Mouse (Mus musculus): ENCODE results near the gene Alg13. TPM values are rescaled to one million over a fixed set of nuclear protein-coding genes. Genes with fewer than 3 reads are reported as not detected.

Gene Alg13
- polyA plus RNA-seq (2015; fragmentation: Nextera tagmentation; extraction: Ambion mirVana), result 15.5 and 18.0 TPM in 2 replicates

DNA sequence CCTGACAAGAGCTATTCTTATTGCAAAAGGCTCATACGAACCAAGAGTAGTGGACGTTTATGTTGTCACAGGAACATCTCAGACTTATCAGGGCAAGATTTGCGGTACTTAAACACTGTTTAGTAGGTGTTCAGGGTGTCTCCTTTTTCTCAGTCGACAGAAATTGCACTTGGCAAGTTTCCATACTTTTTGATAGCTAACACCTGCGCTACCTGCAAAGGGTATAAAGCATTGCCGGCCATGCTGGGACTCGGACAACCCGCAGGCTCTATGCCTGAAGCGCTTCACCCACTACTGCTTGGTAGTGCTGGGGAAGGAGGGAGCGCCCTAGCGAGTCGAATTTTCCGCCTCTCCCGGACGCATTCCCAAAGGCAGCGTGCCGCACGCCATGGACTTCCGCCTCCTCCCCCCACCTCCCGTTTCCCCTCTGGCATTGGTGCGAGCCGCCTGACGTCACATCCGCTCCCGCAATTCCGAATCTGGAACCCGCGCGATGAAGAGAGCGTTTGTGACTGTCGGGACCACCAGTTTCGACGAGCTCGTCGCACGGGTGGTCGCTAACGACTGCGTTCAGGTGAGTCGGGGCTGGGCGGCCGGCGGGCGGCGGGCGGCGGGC is at the start of gene Alg13:
Alg13 (plus strand) TSS at position 257 of the 616 bp plus-strand sequence.
- H3K4me1 ChIP-seq, result no peaks in the 10 kb centered on the region
- no peaks in the 10 kb centered on the region for H3K27me3 ChIP-seq
- H3K4me2 ChIP-seq (replicated peaks), result peak within 1 kb of the TSS; percentile 73
- H3K9ac ChIP-seq, result peak within 1 kb of the TSS; percentile 40
- H3K9me3 ChIP-seq (replicated peaks), result no peaks in the 10 kb centered on the region
- H3K27ac ChIP-seq (replicated peaks), result peak within 1 kb of the TSS; percentile 76
- no peaks in the 10 kb centered on the region for H3K36me3 ChIP-seq
- H3K4me3 ChIP-seq (replicated peaks), result peak within 1 kb of the TSS; percentile 61
- ATAC-seq (ENCODE audit: insufficient number of reproducible peaks, low FRiP score, low TSS enrichment, low read depth), result peak; percentile 83
- WGBS, result 14% methylated on average over 47 of the region's 47 CpGs

DNA sequence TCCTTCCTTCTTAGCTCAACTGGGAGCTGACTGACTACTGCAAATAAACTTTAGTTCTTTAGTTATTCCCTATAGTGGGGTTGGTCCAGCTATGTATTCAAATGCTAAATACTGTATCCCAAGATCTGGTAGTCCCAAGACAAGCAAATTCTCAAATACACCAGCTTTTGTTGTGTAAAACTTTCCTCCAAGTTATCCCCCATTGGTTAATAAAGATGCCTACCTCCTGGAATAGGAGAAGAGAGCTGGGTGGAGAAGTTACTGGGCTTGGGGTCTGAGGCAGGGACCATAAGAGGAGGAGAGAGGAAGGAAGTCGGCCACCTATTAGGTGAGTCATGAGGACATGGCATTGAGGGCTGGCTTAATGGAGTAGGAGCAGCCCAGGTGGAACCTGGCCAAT is 49.0 kb upstream of the Alg13 start:
- no peak for ATAC-seq (ENCODE audit: insufficient number of reproducible peaks, low FRiP score, low TSS enrichment, low read depth)
- Histone ChIP-seq H3K4me2 (replicated peaks) (no peak overlapping the region), H3K27ac (replicated peaks) (no peak overlapping the region), H3K9ac (no peak overlapping the region), H3K4me3 (replicated peaks) (no peak overlapping the region), H3K36me3 (no peaks in the 10 kb centered on the region), H3K27me3 (no peaks in the 10 kb centered on the region), H3K4me1 (no peaks in the 10 kb centered on the region), H3K9me3 (replicated peaks) (no peaks in the 10 kb centered on the region)
- 81% methylated on average over 1 of the region's 1 CpGs for WGBS

DNA sequence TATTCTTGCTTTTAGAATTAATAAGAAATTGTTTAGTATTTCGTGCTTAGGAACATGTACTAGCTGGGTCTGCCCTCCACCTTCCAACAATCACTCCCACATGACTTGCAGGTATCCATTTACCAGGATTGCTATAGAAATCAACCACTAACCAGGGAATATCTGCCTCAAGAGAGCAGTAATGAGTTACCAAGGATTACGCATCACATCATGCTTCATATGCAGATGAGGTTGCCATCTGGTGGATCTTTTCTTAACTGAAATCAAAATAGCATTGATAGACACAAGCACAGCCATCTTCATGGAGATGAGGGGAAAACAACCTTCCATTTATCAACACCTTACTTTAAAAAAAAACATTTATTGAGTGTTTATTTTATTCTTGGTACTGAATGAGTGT is 16.1 kb upstream of the Alg13 start:
- Histone ChIP-seq H3K9ac (no peak overlapping the region), H3K27ac (replicated peaks) (no peak overlapping the region), H3K36me3 (no peaks in the 10 kb centered on the region), H3K9me3 (replicated peaks) (no peaks in the 10 kb centered on the region), H3K4me2 (replicated peaks) (no peak overlapping the region), H3K27me3 (no peaks in the 10 kb centered on the region), H3K4me1 (no peaks in the 10 kb centered on the region), H3K4me3 (replicated peaks) (no peak overlapping the region)
- ATAC-seq (ENCODE audit: insufficient number of reproducible peaks, low FRiP score, low TSS enrichment, low read depth), result no peak
- WGBS, result 67% methylated on average over 2 of the region's 2 CpGs

DNA sequence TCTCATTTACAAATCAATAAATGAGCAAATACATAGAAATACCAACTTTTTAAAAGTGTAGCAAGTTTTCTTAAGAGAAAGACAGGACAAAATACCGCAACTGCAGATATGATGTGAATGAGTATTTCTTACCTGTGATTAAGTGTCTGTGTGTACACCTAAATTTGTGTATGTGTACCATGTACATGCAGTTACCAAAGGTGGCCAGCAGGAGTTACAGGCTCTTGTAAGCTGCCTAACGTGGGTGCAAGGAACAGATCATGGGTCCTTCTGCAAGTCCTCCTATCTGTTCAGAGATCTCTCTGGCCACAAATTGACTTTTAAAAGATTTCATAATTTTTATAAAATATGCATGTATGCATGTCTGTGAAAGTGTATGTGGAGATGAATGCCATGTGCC is 11.9 kb upstream of the Alg13 start:
- Histone ChIP-seq H3K36me3 (no peaks in the 10 kb centered on the region), H3K4me2 (replicated peaks) (no peak overlapping the region), H3K9me3 (replicated peaks) (no peaks in the 10 kb centered on the region), H3K9ac (no peak overlapping the region), H3K4me1 (no peaks in the 10 kb centered on the region), H3K27me3 (no peaks in the 10 kb centered on the region), H3K27ac (replicated peaks) (no peak overlapping the region), H3K4me3 (replicated peaks) (no peak overlapping the region)
- ATAC-seq (ENCODE audit: insufficient number of reproducible peaks, low FRiP score, low TSS enrichment, low read depth), result no peak
- WGBS, result 89% methylated on average over 2 of the region's 2 CpGs

DNA sequence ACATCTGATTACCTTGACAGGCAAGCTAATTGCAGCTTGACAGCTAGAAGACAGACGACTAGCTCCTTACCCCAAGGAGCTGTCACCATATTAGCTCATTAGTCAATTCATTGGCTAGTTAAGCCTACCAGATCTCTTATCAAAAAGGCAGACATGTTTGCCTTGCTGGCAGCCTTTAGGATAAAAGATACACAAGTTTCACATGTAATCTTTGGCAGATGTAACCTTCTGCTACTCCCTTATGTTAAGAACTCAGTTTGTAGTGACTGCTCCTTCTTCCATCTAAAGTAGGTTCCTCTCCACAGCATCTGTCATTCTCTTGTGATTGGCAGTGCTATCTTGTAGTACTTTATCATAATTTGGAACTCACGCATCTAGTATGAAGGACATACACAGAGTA is 3.6 kb upstream of the Alg13 start:
- ATAC-seq (ENCODE audit: insufficient number of reproducible peaks, low FRiP score, low TSS enrichment, low read depth), result no peak
- H3K4me3 ChIP-seq (replicated peaks), result no peak overlapping the region
- no peaks in the 10 kb centered on the region for H3K4me1 ChIP-seq
- H3K9ac ChIP-seq, result no peak overlapping the region
- WGBS, result 63% methylated on average over 2 of the region's 2 CpGs
- H3K27ac ChIP-seq (replicated peaks), result no peak overlapping the region
- no peak overlapping the region for H3K4me2 ChIP-seq (replicated peaks)
- no peaks in the 10 kb centered on the region for H3K27me3 ChIP-seq
- H3K36me3 ChIP-seq, result no peaks in the 10 kb centered on the region
- H3K9me3 ChIP-seq (replicated peaks), result no peaks in the 10 kb centered on the region

DNA sequence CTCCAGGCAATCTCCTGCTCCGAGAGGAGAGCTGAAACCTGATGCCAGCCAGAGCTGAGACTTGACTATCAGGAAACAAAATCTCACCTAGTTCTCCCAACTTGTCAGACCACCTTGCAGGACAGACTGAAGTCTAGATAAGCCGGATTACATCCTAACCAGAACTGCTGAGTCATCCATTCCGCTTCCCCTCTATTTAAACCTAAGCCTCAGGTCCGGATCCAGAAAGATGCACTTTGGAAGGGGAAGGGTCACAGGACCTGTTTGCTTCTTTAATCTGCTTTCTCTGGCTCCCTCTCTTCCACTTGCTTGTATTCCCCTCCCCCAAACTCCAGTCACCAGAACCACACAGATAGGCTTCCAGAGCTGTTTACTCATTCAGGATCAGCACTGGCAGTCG is 2.6 kb upstream of the Alg13 start:
- Histone ChIP-seq H3K36me3 (no peaks in the 10 kb centered on the region), H3K4me2 (replicated peaks) (no peak overlapping the region), H3K4me1 (no peaks in the 10 kb centered on the region), H3K4me3 (replicated peaks) (no peak overlapping the region), H3K27me3 (no peaks in the 10 kb centered on the region), H3K27ac (replicated peaks) (no peak overlapping the region), H3K9ac (no peak overlapping the region), H3K9me3 (replicated peaks) (no peaks in the 10 kb centered on the region)
- 15% methylated on average over 5 of the region's 5 CpGs for WGBS
- ATAC-seq (ENCODE audit: insufficient number of reproducible peaks, low FRiP score, low TSS enrichment, low read depth), result no peak

DNA sequence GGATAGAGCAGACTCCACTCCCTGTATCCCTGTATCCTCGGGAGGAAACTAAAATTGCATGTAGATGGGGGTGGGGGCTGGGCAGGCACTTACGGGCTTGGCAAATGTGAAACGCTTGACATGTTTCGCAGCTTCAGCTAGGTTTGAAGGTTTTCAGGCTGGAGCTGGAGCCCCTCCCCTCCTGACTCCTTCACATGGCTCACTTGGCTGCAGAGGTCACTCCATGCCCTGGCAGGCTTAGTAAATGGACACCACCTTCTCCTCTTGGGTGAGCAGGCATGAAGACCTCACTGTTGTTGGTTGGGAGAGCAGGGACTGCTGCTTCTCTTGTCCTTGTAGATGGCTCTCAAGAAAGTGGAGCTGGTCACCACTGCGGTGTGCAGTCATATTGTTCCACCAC is 1.6 kb upstream of the Alg13 start:
- ATAC-seq (ENCODE audit: insufficient number of reproducible peaks, low FRiP score, low TSS enrichment, low read depth), result no peak
- H3K27me3 ChIP-seq, result no peaks in the 10 kb centered on the region
- H3K4me1 ChIP-seq, result no peaks in the 10 kb centered on the region
- H3K36me3 ChIP-seq, result no peaks in the 10 kb centered on the region
- no peak overlapping the region for H3K4me3 ChIP-seq (replicated peaks)
- no peak overlapping the region for H3K27ac ChIP-seq (replicated peaks)
- no peak overlapping the region for H3K4me2 ChIP-seq (replicated peaks)
- no peak overlapping the region for H3K9ac ChIP-seq
- H3K9me3 ChIP-seq (replicated peaks), result no peaks in the 10 kb centered on the region
- 51% methylated on average over 5 of the region's 5 CpGs for WGBS

DNA sequence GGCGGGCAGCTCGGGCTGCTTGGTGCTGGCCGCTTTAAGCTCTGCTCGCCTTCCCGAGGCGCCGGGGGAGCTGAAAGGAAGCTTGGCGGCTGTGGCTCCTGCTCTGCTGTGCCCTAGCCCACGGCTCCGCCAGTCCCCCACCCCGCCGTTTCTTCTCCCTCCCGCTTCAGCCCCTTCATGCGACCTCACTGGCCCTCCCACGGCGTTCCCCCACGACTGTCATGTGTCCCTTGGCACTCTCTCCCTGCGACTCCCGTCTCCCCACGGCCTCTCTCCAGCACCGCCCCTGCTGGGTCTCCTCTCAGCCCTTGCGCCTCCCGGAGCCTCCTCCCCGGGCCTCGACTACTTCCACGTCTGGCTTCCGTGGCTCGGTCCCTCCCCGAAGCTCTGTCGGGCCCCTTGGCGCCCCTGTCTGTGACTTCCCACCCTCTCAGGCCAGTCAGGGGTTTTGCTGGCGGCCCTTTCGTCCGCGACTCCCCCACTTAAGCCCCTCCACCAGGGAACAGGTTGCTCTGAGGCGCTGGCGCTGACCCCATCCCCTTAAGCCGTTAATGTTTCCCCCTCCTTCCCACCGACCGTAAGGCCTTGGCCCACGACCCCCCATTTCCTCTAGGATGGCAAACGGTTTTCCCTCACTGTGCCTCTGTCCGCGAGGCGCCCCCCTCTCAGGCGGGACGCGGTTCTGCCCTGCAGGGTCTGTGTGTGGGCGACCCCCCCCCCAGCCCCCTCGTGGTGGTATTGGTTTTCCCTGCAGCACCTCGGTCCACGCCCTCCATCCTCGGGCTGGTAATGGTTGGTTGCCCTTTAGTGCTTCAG is 768 bp downstream of the Alg13 start:
- H3K4me1 ChIP-seq, result no peaks in the 10 kb centered on the region
- H3K27ac ChIP-seq (replicated peaks), result peak overlapping the region; percentile 76
- ATAC-seq (ENCODE audit: insufficient number of reproducible peaks, low FRiP score, low TSS enrichment, low read depth), result peak; percentile 73
- no peaks in the 10 kb centered on the region for H3K27me3 ChIP-seq
- H3K9ac ChIP-seq, result peak overlapping the region; percentile 40
- H3K36me3 ChIP-seq, result no peaks in the 10 kb centered on the region
- no peaks in the 10 kb centered on the region for H3K9me3 ChIP-seq (replicated peaks)
- 27% methylated on average over 52 of the region's 53 CpGs for WGBS
- peak overlapping the region; percentile 73 for H3K4me2 ChIP-seq (replicated peaks)
- H3K4me3 ChIP-seq (replicated peaks), result peak overlapping the region; percentile 61

DNA sequence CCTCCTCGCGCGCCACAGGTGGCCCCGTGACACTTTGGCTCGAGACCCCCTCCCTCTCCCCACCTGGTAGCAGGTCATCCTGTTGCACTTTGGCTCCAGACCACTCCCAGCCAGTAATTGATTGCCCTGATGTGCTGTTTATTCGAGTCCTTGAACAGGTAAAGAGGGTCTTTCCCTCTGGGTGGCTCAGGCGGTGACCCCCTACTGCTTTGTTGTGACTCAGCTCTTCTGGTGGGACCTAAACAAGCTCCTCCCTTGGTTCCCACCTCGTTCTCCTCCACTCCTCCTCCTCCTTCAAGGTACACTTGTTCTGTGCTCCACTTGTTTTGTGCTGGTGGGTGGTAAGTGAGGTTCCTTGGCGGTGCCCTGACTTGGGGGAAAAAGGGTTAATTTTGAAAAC is 1.8 kb downstream of the Alg13 start:
- Histone ChIP-seq H3K27ac (replicated peaks) (no peak overlapping the region), H3K36me3 (no peaks in the 10 kb centered on the region), H3K9ac (no peak overlapping the region), H3K27me3 (no peaks in the 10 kb centered on the region), H3K4me1 (no peaks in the 10 kb centered on the region), H3K4me2 (replicated peaks) (peak overlapping the region; percentile 73), H3K4me3 (replicated peaks) (peak overlapping the region; percentile 61), H3K9me3 (replicated peaks) (no peaks in the 10 kb centered on the region)
- 26% methylated on average over 9 of the region's 9 CpGs for WGBS
- ATAC-seq (ENCODE audit: insufficient number of reproducible peaks, low FRiP score, low TSS enrichment, low read depth), result no peak

DNA sequence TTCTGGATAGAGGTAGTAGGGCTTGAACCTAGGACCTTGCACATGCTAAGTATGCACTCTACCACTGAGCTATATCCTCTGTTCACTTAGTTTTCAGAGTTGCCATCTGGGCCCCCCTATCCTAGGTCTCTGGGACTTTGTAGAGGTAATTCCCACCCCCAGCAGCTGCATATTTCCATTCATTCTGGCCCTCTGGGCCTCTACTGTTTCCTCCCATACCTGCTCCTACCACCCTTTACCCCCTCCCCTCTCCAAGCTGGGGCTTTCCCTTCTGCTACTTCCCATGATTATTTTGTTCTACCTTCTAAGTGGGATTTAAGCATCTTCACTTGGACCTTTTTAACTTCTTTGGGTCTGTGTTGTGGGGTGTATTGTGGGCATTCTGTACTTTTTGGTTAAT is 7.8 kb downstream of the Alg13 start:
- Histone ChIP-seq H3K4me3 (replicated peaks) (no peak overlapping the region), H3K4me2 (replicated peaks) (no peak overlapping the region), H3K27ac (replicated peaks) (no peak overlapping the region), H3K9me3 (replicated peaks) (no peaks in the 10 kb centered on the region), H3K27me3 (no peaks in the 10 kb centered on the region), H3K36me3 (no peaks in the 10 kb centered on the region), H3K9ac (no peak overlapping the region), H3K4me1 (no peaks in the 10 kb centered on the region)
- ATAC-seq (ENCODE audit: insufficient number of reproducible peaks, low FRiP score, low TSS enrichment, low read depth), result no peak

DNA sequence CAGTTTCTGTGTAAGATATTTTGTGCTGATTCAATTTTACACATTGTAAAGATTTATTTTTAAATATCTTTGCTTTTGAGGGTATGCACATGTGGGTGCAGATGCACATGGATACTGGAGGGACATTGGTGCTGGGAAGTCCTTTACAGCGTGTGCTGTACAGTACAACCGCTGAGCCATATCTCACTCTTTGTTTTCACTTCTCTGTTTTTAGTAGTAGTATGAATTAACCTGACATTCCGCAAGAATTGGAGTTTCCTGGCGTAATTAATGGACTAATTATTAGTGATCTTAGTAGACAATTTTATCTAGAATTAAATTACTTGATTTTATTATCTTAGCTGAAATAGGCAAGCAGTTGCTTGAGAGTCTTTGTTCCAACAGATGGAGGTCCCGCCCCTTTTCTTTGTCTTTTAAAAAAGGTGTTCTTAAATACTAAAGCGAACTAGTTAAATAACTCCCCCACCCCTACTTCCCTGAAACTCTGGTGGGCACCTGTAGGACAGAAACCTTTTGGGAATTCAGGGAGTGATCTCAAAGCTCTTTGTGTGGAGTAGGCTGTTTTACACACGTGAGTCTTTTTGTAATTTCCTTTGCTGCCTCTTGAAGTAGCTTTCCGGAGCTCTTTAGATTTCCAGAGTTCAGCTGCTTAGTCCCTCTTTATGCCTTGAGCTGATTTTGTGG is 17.9 kb downstream of the Alg13 start:
- no peaks in the 10 kb centered on the region for H3K27me3 ChIP-seq
- no peak for ATAC-seq (ENCODE audit: insufficient number of reproducible peaks, low FRiP score, low TSS enrichment, low read depth)
- H3K36me3 ChIP-seq, result no peaks in the 10 kb centered on the region
- H3K4me2 ChIP-seq (replicated peaks), result no peak overlapping the region
- no peaks in the 10 kb centered on the region for H3K9me3 ChIP-seq (replicated peaks)
- H3K9ac ChIP-seq, result no peak overlapping the region
- WGBS, result 54% methylated on average over 8 of the region's 8 CpGs
- no peak overlapping the region for H3K27ac ChIP-seq (replicated peaks)
- H3K4me3 ChIP-seq (replicated peaks), result no peak overlapping the region
- no peaks in the 10 kb centered on the region for H3K4me1 ChIP-seq

All from embryonic facial prominence, embryonic 15.5 days (tissue).